Mouse (Mus musculus) left cerebral cortex, postnatal 4 days (tissue): ENCODE measurements around the gene Klrb1c. TPM values are rescaled to one million over a fixed set of nuclear protein-coding genes. Genes with fewer than 3 reads are reported as not detected.
"Not testable (repeated sequence)": the region's sequence is repeated elsewhere in the genome, so short reads cannot be mapped to it uniquely, and the experiment has no call there.

Experiments
- DNase-seq: peaks from one replicate; pipeline ENCODE4 v3.0.0-alpha.2; 2022
- intact Hi-C: fragments of 180-260 bp; cut with DNase I; formaldehyde crosslinking; loops from one replicate; pipeline ENCODE4 v1.15.1; 2025
- total RNA-seq, 2 experiments: library from RNA; stranded (reverse); gene quantifications; 2 replicates each; pipeline ENCODE4 v1.2.3; 2021

Gene Klrb1c
- total RNA-seq, result not detected

GRCm38 (mm10) chr6:128789115-128789514 is at the start of gene Klrb1c:
Gene Klrb1c (minus strand): TSS chr6:128789215.
- DNase-seq, result no peak
- intact Hi-C loops, result no loop called here

GRCm38 (mm10) chr6:128837454-128838341 is 48.7 kb upstream of the Klrb1c start:
- peak; percentile 37 for DNase-seq
- intact Hi-C loops, result loop anchor here (2.0 kb wide), 1 partner anchor 73 kb away; no protein-coding TSS in a partner anchor

DNA sequence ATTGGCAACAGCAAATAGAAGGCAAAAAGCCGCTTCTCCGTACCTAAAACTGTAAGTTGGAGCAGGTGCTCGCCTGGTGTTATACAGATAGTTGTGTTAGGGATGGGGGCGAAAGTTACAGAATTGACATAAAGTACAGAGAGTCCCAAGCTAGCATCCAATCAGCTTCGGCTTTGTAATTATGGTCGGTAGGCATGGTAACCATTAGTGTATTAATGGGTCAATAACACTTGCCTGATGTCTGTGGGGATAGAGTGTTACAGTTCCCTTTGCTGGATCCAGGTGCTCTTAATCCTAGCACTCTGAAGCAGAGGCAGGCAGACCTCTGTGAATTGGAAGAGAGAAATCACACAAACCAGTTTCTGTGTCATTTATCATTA is 47.9 kb upstream of the Klrb1c start:
- intact Hi-C loops, result no loop called here
- DNase-seq, result no peak

DNA sequence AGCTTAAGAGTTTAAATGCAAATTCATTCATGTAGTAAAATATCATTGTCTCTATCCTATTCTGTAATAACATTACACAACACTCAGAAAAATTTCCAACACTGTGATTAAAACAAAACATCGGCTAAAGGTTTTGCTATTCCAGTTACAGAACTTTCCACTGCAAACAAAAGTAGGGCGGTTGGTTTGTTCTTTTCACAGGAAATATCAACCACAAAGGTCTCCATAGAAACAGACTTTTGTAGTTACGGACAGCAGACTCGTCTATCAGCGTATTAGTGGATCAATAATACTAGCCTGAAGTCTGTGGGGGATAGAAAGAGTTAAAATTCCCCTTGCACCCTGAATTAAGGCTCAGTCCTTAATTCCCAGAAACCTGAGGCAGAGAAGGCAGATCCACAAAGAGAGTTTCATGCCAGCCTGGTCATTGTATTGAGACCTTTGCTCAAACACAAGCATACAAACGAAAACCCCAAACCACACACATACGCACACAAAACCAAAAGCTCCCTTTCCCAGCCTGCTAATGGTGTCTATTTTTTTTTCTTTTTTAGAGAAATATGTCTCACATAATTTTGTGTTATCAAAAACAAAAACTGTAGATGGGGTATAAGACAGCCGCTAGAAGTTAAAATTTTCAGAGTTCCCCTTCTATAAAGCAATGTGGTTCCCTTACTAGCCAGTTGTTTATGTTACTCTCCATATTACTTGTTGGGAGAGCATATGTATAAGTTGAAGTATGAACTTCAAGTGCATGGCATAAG is 47.4 kb upstream of the Klrb1c start:
- no peak for DNase-seq
- intact Hi-C loops, result no loop called here

DNA sequence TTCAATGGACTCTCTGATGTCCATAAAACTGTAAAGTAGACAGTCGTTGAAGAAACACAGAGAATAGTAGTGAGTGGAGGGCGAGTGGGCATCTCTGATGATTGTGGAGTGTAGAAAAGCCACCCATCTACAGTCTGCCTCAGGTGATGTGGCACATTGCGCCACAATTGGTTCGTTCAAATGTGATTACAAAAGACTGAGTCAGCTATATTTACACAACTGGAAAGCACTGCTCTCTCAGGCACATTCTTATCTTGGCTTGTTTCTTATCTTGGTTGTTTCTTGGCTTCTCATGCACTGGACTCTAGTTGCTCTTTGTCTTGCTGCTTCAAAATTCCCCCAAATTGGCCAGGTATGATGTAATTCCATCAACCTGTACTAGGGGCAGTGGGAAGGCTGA is 46.6 kb upstream of the Klrb1c start:
- intact Hi-C loops, result no loop called here
- no peak for DNase-seq

GRCm38 (mm10) chr6:128833046-128833445 is 44.0 kb upstream of the Klrb1c start:
- no peak for DNase-seq
- intact Hi-C loops, result no loop called here

- no peak for DNase-seq
- intact Hi-C loops, result no loop called here
Measured at GRCm38 (mm10) chr6:128829837-128830236, 40.8 kb upstream of the Klrb1c start.

DNA sequence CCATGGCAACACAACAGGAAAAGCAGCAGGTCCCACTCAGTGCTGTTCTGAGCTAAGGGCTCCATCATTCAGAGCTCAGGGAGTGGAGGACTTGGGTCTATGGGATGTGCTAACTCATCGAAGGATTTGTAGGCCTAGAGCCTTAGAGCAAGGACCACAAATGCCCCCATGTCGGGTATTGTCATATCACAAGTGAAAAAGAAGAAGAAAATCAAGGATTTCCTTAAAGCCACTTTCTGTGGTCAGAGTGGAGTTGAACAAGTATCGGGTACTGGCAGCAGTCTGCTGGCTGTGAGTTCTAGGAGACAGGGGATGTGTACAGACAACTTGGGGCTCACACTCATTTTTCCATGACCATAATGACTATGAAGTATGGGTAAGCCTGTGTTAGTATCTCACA is 37.8 kb upstream of the Klrb1c start:
- intact Hi-C loops, result no loop called here
- DNase-seq, result no peak

- no peak for DNase-seq
- intact Hi-C loops, result no loop called here
Measured at GRCm38 (mm10) chr6:128826132-128826531, 37.1 kb upstream of the Klrb1c start, which contains the start of the genes Gm44511 and Klrb1b. Gene Gm44511 (minus strand): TSS chr6:128826315. Gene Klrb1b (minus strand): TSS chr6:128826331.

GRCm38 (mm10) chr6:128818083-128818802 is 29.2 kb upstream of the Klrb1c start:
- intact Hi-C loops, result no loop called here
- DNase-seq, result no peak

GRCm38 (mm10) chr6:128808532-128808931 is 19.5 kb upstream of the Klrb1c start:
- DNase-seq, result peak; percentile 27
- intact Hi-C loops, result loop anchor here (5.0 kb wide), 1 partner anchor 34 kb away; no protein-coding TSS in a partner anchor

DNA sequence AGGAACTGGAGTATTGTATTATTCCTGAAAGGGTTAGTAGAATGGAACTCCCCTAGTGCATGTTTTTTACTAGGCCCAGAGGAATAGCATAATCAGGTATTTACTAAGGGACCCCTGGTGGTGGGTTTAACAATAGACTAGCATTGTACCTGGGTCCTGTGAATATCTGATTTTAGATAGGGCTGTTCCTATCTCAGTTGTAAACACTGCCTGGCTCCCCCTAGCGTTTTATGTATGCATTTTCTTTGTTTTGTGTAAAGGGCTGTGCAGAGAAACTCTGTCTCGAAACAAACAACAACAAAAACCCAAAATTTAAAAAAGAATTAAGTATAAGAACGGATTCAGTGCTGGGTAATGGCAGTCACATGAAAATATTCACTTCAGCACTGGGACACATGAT is 18.0 kb upstream of the Klrb1c start:
- DNase-seq, result no peak
- intact Hi-C loops, result loop anchor here (5.0 kb wide), 1 partner anchor 35 kb away; no protein-coding TSS in a partner anchor

DNA sequence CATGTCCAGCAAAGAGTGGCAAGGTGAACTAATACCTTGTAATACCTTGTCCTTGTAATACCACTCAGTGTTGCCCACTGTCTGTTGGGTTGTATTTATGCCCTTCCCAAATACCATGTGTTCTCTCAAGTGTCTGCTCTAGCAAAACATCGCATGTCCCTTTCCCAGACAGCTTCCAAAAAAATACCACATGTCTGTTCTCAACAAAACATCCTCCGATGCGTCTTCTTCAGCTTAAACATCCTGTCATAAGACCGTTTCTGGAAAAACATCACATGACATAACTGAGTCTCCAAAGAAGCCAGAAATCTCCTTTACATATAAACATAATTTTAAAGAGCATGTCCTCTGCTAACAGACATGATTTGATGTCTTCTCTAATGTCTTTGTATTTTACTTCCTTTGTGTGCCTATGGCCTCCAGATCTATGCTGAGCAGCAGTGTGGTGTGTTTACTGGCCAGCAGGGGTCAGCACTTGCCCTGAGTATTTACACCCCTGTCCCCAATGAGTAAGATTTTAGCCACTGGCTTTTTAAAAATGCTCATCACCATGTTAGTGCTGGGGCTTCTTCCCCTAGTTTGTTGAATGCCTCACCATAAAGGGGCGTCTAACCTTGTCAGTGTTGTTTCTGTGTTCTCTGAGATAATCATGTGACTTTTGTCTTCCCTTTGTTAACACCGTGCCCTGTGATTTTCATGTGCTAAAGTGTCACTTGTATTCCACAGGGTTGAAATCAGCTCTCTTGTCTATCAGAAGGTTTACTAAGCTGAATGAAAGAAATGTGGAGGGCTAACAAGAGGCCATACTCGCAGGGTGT is 16.0 kb upstream of the Klrb1c start:
- peak; percentile 70 for DNase-seq
- intact Hi-C loops, result loop anchor here (5.0 kb wide), 1 partner anchor 37 kb away; no protein-coding TSS in a partner anchor

GRCm38 (mm10) chr6:128802999-128803857 is 14.2 kb upstream of the Klrb1c start:
- DNase-seq, result peak; percentile 95
- intact Hi-C loops, result no loop called here

DNA sequence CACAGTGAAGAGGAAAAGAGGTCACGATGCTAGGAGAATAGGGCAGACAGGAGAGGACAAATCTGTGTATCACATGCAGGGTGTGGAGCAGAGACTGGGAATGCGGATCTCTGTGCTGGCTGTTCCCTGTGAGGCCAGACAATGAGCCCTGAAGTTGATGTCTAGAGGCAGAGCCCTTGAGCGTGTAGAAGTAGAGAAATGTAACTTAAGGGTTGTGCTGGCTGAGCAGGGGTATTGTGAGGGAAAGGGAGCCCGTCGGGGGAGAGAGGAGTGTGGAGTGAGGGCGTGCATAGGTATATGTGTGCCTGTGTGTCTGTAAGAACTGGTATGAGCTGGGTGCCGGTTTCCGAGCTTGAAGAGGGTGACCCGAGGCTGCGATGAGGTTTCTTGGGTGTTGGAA is 13.5 kb upstream of the Klrb1c start:
- peak; percentile 17 for DNase-seq
- intact Hi-C loops, result no loop called here

GRCm38 (mm10) chr6:128800696-128801095 is 11.7 kb upstream of the Klrb1c start:
- DNase-seq, intact Hi-C loops: not testable (repeated sequence)

GRCm38 (mm10) chr6:128799896-128800270 is 10.9 kb upstream of the Klrb1c start:
- intact Hi-C loops, result loop anchor here (2.0 kb wide), 1 partner anchor 39 kb away; no protein-coding TSS in a partner anchor
- no peak for DNase-seq

- intact Hi-C loops, result loop anchor here (2.0 kb wide), 1 partner anchor 39 kb away; no protein-coding TSS in a partner anchor
- DNase-seq, result peak; percentile 81
Measured at GRCm38 (mm10) chr6:128799144-128799895, 10.3 kb upstream of the Klrb1c start.
